Mouse (Mus musculus) brain, embryonic 14.5 days (tissue): ENCODE results near the gene Atat1.

ENCODE experiments used
- CTCF ChIP-seq: fragments of 200-500 bp; IDR thresholded peaks from 2 replicates; pipeline ENCODE4 v1.5.1; 2012; ENCODE audit warnings: inconsistent platforms, mild to moderate bottlenecking, moderate library complexity, borderline replicate concordance; ENCODE audit not compliant: insufficient read depth, insufficient read length; ENCODE audit errors: extremely low read depth
- POLR2A ChIP-seq: fragments of 200-500 bp; IDR thresholded peaks from 2 replicates; pipeline ENCODE4 v1.6.1; 2012; ENCODE audit warnings: mild to moderate bottlenecking, inconsistent platforms, borderline replicate concordance; ENCODE audit not compliant: poor library complexity, insufficient read depth, insufficient read length, severe bottlenecking; ENCODE audit errors: extremely low read depth

DNA sequence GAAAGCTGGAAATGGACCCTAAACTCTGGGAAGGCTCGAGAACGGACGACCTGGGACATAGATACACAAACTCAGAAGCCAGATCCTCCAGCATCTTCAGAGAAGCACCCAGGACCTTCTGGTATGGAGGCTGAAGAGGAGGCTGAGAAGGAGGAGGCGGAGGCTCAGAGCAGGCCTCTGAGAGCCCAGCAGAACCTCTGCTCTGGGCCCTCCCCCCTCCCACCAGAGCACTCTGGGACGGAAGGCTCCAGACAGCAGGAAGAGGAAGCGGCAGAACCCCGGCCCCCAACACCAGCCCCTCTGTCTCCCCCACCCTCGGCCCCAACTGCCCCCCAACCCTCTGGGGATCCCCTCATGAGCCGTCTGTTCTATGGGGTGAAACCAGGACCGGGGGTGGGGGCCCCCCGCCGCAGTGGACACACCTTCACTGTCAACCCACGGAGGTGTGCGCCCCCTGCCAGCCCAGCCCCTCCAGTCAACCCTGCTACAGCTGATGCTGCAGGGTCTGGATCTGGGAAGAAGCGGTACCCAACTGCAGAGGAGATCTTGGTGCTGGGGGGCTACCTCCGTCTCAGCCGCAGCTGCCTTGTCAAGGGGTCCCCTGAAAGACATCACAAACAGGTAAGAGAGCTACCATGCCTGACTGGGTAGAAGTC is 41.6 kb downstream of the Atat1 start:
- TF ChIP-seq CTCF (no peak), POLR2A (no peak)
